Mouse (Mus musculus): ENCODE measurements around the gene Tfdp1.

The Tfdp1 gene

DNA sequence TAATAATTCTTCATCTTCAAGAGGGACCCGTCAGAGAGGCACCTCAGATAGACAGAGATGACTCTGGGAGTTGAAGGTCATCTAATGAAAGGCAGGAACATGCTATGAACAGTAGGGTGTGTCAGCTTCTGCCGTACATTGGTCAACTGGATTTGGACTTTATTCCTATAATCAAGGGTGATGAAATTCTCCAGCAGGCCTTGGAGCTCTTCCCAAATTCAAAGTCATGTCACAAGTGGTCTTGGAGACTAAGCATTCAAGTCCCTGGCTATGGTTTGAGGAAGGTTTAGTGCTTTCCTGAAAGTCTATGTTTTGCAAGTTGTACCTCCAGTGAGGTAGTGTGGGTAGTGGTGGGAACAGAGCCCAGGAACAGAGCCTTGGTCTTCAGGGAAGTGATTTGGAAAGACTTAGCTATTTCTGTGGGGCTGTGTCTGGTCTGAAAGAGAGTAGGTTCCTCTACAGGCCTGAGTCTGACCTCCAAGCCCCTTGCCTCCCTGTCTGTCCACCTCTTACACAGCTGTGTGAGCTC lies 80.6 kb downstream of the Tfdp1 start:
- DNase-seq (ENCODE audit: low spot score in 2 of 2), result no peak

DNA sequence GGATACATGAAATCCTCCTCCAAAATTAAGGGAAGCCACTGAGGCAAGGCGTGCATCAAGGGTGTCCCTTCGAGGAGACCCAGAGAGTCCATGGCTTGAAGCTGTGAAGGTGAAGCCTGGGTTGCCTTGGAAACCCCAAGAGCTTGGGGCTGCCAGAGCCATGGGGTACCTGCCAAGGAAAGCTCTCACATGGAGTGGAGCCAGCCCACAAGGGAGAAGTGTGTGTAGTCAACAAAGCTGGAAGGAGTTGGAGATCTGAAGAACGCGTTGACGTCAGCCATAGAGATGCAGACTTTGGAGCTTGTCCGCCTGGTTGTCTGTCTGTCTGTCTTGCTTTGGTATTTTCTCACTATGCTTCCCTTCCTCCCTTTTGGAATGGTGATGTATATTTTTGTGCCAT lies 82.4 kb downstream of the Tfdp1 start:
- no peak for DNase-seq (ENCODE audit: low spot score in 2 of 2)

GRCm38 (mm10) chr8:13427351-13427750 lies 88.8 kb downstream of the Tfdp1 start:
- no peak for DNase-seq (ENCODE audit: low spot score in 2 of 2)

Data from spleen, postnatal 14 days (tissue).